Mouse (Mus musculus) adrenal gland, postnatal 4 days (tissue): Measurements from ENCODE around the gene Creg1. TPM values are rescaled to one million over a fixed set of nuclear protein-coding genes. Genes with fewer than 3 reads are reported as not detected.

Experiments used
- DNase-seq, 2 experiments: peaks; one replicate each; pipeline ENCODE4 v3.0.0; 2021 to 2022; ENCODE audit warnings: low spot score in 2 of 2, mixed read lengths in 2 of 2
- long read RNA-seq, 2 experiments: library from polyadenylated mRNA; stranded (forward); transcript quantifications; one replicate each; pipeline ENCODE4 v2.0.0; 2021
- total RNA-seq, 2 experiments: library from RNA; stranded (reverse); gene quantifications; 2 replicates each; pipeline ENCODE4 v1.2.3; 2021

Gene Creg1
- 10 to 100 TPM; 43.2 to 44.4 TPM for total RNA-seq
- long read RNA-seq, experiment 1, transcript Creg1-202 (4 exons, 2,163 nt): major isoform, 41 of 44 reads
- long read RNA-seq, experiment 1, partial matches to known transcripts: 1 of 44 reads
- long read RNA-seq, experiment 1, other reads (novel, unspliced or antisense): 1 of 44 reads
- long read RNA-seq, experiment 2, transcript Creg1-202 (4 exons, 2,163 nt): major isoform, 32 of 36 reads
- long read RNA-seq, experiment 2, partial matches to known transcripts: 1 of 36 reads
- long read RNA-seq, experiment 2, other reads (novel, unspliced or antisense): 3 of 36 reads

- DNase-seq: peak; percentile 73 to 88
Measured at GRCm38 (mm10) chr1:165763635-165764372, at the start of gene Creg1. Gene Creg1 (plus strand): TSS chr1:165763746.

- no peak for DNase-seq
Measured at GRCm38 (mm10) chr1:165713798-165714197, 49.7 kb upstream of the Creg1 start.

GRCm38 (mm10) chr1:165716426-165716825 lies 47.1 kb upstream of the Creg1 start:
- DNase-seq: no peak

GRCm38 (mm10) chr1:165717711-165718542 lies 45.6 kb upstream of the Creg1 start:
- no peak for DNase-seq

GRCm38 (mm10) chr1:165718543-165719105 lies 44.9 kb upstream of the Creg1 start:
- no peak for DNase-seq

GRCm38 (mm10) chr1:165722531-165723123 lies 40.9 kb upstream of the Creg1 start:
- no peak for DNase-seq

GRCm38 (mm10) chr1:165724219-165725033 lies 39.1 kb upstream of the Creg1 start:
- no peak for DNase-seq

- no peak for DNase-seq
Measured at GRCm38 (mm10) chr1:165725039-165725644, 38.4 kb upstream of the Creg1 start.

GRCm38 (mm10) chr1:165726986-165727385 lies 36.6 kb upstream of the Creg1 start:
- no peak for DNase-seq

- no peak for DNase-seq
Measured at GRCm38 (mm10) chr1:165728057-165728639, 35.4 kb upstream of the Creg1 start.

GRCm38 (mm10) chr1:165730129-165730528 lies 33.4 kb upstream of the Creg1 start:
- DNase-seq: no peak

- no peak for DNase-seq
Measured at GRCm38 (mm10) chr1:165731553-165731952, 32.0 kb upstream of the Creg1 start.

- DNase-seq: no peak
Measured at GRCm38 (mm10) chr1:165734840-165735239, 28.7 kb upstream of the Creg1 start.

- DNase-seq: peak; percentile 52 to 79
Measured at GRCm38 (mm10) chr1:165735826-165736818, 27.4 kb upstream of the Creg1 start.

GRCm38 (mm10) chr1:165737451-165737850 lies 26.1 kb upstream of the Creg1 start:
- DNase-seq: no peak

- no peak for DNase-seq
Measured at GRCm38 (mm10) chr1:165737867-165738266, 25.7 kb upstream of the Creg1 start.

- DNase-seq: no peak
Measured at GRCm38 (mm10) chr1:165738985-165739384, 24.6 kb upstream of the Creg1 start.

GRCm38 (mm10) chr1:165741989-165742388 lies 21.6 kb upstream of the Creg1 start:
- DNase-seq: no peak
